Mouse (Mus musculus) liver, embryonic 14 days (tissue): Measurements from ENCODE around the gene Parp3. TPM values are rescaled to one million over a fixed set of nuclear protein-coding genes. Genes with fewer than 3 reads are reported as not detected.

ENCODE experiments used
- polyA plus RNA-seq: library from polyadenylated mRNA; depleted of rRNA; stranded (reverse); fragments of >200 nt; gene quantifications from 2 replicates; pipeline ENCODE4 v1.2.3, GENCODE M21; 2012; rRNA removed

Gene Parp3
- 0.97 and 1.1 TPM in 2 replicates for polyA plus RNA-seq

GRCm38 (mm10) chr9:106476924-106477484 lies at the start of gene Parp3:
Gene Parp3, minus strand, starts transcription at chr9:106476949.

GRCm38 (mm10) chr9:106514273-106514672 lies 37.5 kb upstream of the Parp3 start, which contains the start of gene Iqcf5:
Gene Iqcf5, plus strand, starts transcription at chr9:106514573.

GRCm38 (mm10) chr9:106499667-106500066 lies 22.9 kb upstream of the Parp3 start, which contains the start of gene Iqcf1:
Gene Iqcf1, plus strand, starts transcription at chr9:106499967.

GRCm38 (mm10) chr9:106475663-106476001 lies 1.1 kb downstream of the Parp3 start, which contains the start of gene Rrp9:
Gene Rrp9, plus strand, starts transcription at chr9:106475963.

GRCm38 (mm10) chr9:106465571-106466200 lies 11.1 kb downstream of the Parp3 start, which contains the start of gene Gpr62:
Gene Gpr62, minus strand, starts transcription at chr9:106465938.

GRCm38 (mm10) chr9:106453271-106454070 lies 23.3 kb downstream of the Parp3 start, which contains the start of gene Pcbp4:
Gene Pcbp4, plus strand, starts transcription at chr9:106453291.

GRCm38 (mm10) chr9:106447348-106447747 lies 29.4 kb downstream of the Parp3 start, which contains the start of the genes Abhd14b and Abhd14a:
Gene Abhd14b, plus strand, starts transcription at chr9:106447459.
Gene Abhd14a, minus strand, starts transcription at chr9:106447678.

GRCm38 (mm10) chr9:106429221-106430014 lies 47.3 kb downstream of the Parp3 start, which contains the start of gene Rpl29:
Gene Rpl29, plus strand, starts transcription at chr9:106429454.

Other genes with a start within 250 kb of the Parp3 start
- 27.4 and 36.1 TPM in 2 replicates for gene Alas1, start 228.3 kb downstream of the Parp3 start, polyA plus RNA-seq
- gene Poc1a, start 195.9 kb downstream of the Parp3 start, polyA plus RNA-seq, result 15.0 and 18.7 TPM in 2 replicates
- gene Dusp7, start 108.3 kb downstream of the Parp3 start, polyA plus RNA-seq, result 7.6 and 8.5 TPM in 2 replicates
- gene Rpl29, start 47.5 kb downstream of the Parp3 start, polyA plus RNA-seq, result 761 and 850 TPM in 2 replicates
- 11.9 and 13.8 TPM in 2 replicates for gene Acy1, start 38.6 kb downstream of the Parp3 start, polyA plus RNA-seq
- gene Abhd14b, start 29.5 kb downstream of the Parp3 start, polyA plus RNA-seq, result 15.2 and 18.6 TPM in 2 replicates
- 15.4 and 17.1 TPM in 2 replicates for gene Abhd14a, start 29.3 kb downstream of the Parp3 start, polyA plus RNA-seq
- 10.7 and 11.0 TPM in 2 replicates for gene Pcbp4, start 23.7 kb downstream of the Parp3 start, polyA plus RNA-seq
- gene Gpr62, start 11.0 kb downstream of the Parp3 start, polyA plus RNA-seq, result 0.02 TPM in 1 of 2 replicates, not detected in the other
- 18.3 and 20.2 TPM in 2 replicates for gene Rrp9, start 986 bp downstream of the Parp3 start, polyA plus RNA-seq
- not detected in 2 replicates for gene Iqcf1, start 23.0 kb upstream of the Parp3 start, polyA plus RNA-seq
- 0.06 and 0.10 TPM in 2 replicates for gene Iqcf5, start 37.6 kb upstream of the Parp3 start, polyA plus RNA-seq
- gene Iqcf3, start 84.7 kb upstream of the Parp3 start, polyA plus RNA-seq, result not detected in 2 replicates
- gene Iqcf4, start 94.0 kb upstream of the Parp3 start, polyA plus RNA-seq, result not detected in 2 replicates
- not detected in 2 replicates for gene Iqcf6, start 149.6 kb upstream of the Parp3 start, polyA plus RNA-seq
- gene Grm2, start 179.1 kb upstream of the Parp3 start, polyA plus RNA-seq, result not detected in 2 replicates
- 8.4 and 9.6 TPM in 2 replicates for gene Tex264, start 209.0 kb upstream of the Parp3 start, polyA plus RNA-seq